Mouse (Mus musculus) kidney, embryonic 15.5 days (tissue): Measurements from ENCODE around the gene Slc38a8. TPM values are rescaled to one million over a fixed set of nuclear protein-coding genes. Genes with fewer than 3 reads are reported as not detected.

ENCODE experiments used
- ATAC-seq: fragments of 200-750 bp; cut with Nextera tagmentation; replicated peaks from 2 replicates; pipeline ENCODE4 v1.8.0; 2017; ENCODE audit warnings: moderate TSS enrichment; ENCODE audit not compliant: low FRiP score
- H3K27ac ChIP-seq: fragments of 300-500 bp; sonication (generic); 2 replicates; pipeline ENCODE4 v1.5.1; 2015; ENCODE audit warnings: mild to moderate bottlenecking, inconsistent platforms
- H3K27me3 ChIP-seq: fragments of 300-500 bp; sonication (generic); 2 replicates; pipeline ENCODE4 v1.6.1; 2015; ENCODE audit warnings: inconsistent platforms
- H3K36me3 ChIP-seq: fragments of 300-500 bp; sonication (generic); 2 replicates; pipeline ENCODE4 v1.6.1; 2015; ENCODE audit warnings: inconsistent platforms
- H3K4me1 ChIP-seq: fragments of 300-500 bp; sonication (generic); 2 replicates; pipeline ENCODE4 v1.6.1; 2015; ENCODE audit warnings: inconsistent platforms
- H3K4me2 ChIP-seq: fragments of 300-500 bp; sonication (generic); 2 replicates; pipeline ENCODE4 v1.6.1; 2015; ENCODE audit warnings: moderate library complexity, mild to moderate bottlenecking, inconsistent platforms
- H3K4me3 ChIP-seq: fragments of 300-500 bp; sonication (generic); replicated peaks from 2 replicates; pipeline ENCODE4 v1.5.1; 2015; ENCODE audit warnings: mild to moderate bottlenecking, inconsistent platforms
- H3K9ac ChIP-seq: fragments of 300-500 bp; sonication (generic); 2 replicates; pipeline ENCODE4 v1.6.1; 2015; ENCODE audit warnings: mild to moderate bottlenecking, inconsistent platforms
- H3K9me3 ChIP-seq: fragments of 300-500 bp; sonication (generic); replicated peaks from 2 replicates; pipeline ENCODE4 v1.6.1; 2016; ENCODE audit warnings: inconsistent platforms
- WGBS: fragments of 180-500 bp; shearing (Covaris S2); methylation state at CpG from one replicate; pipeline ENCODE4 v1.1.7; 2015; ENCODE audit warnings: mixed read lengths; 5-methylcytosine and 5-hydroxymethylcytosine counted together
- polyA plus RNA-seq: library from polyadenylated mRNA; unstranded; fragments of >200 nt; fragmentation: Nextera tagmentation; extraction: Ambion mirVana; gene quantifications from 2 replicates; pipeline ENCODE4 v1.2.1, GENCODE M21; 2015

Slc38a8 gene
- polyA plus RNA-seq, 1 experiment from 2014 or later: not detected

DNA sequence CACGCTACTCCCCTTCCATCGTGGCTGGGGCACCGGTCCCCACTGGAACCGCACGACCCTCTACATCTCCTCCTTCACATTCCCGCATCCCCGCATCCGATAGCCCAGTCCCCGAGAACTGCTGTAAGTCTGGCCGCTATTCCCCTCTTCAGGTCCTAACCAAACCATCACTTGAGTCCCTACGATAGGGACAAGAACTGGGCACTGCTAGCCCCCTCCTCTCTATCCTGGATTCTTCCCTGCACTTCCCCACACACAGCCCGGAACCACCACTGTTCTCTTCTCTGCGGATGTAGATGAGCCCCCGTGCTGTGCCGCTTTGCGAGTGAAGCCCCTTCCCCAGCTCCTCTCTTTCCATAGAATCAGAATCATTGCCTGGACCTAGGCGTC lies 53.7 kb downstream of the Slc38a8 start:
- Histone ChIP-seq H3K4me2 (peak overlapping the region; percentile 98), H3K4me3 (peak overlapping the region; percentile 69), H3K9ac (no peak overlapping the region), H3K27ac (no peak overlapping the region), H3K27me3 (peaks cover 42% of the 10 kb centered on the region), H3K4me1 (peaks cover 16% of the 10 kb centered on the region), H3K9me3 (no peaks in the 10 kb centered on the region), H3K36me3 (no peaks in the 10 kb centered on the region)
- WGBS: 2% methylated on average over 17 of the region's 17 CpGs
- ATAC-seq: no peak

DNA sequence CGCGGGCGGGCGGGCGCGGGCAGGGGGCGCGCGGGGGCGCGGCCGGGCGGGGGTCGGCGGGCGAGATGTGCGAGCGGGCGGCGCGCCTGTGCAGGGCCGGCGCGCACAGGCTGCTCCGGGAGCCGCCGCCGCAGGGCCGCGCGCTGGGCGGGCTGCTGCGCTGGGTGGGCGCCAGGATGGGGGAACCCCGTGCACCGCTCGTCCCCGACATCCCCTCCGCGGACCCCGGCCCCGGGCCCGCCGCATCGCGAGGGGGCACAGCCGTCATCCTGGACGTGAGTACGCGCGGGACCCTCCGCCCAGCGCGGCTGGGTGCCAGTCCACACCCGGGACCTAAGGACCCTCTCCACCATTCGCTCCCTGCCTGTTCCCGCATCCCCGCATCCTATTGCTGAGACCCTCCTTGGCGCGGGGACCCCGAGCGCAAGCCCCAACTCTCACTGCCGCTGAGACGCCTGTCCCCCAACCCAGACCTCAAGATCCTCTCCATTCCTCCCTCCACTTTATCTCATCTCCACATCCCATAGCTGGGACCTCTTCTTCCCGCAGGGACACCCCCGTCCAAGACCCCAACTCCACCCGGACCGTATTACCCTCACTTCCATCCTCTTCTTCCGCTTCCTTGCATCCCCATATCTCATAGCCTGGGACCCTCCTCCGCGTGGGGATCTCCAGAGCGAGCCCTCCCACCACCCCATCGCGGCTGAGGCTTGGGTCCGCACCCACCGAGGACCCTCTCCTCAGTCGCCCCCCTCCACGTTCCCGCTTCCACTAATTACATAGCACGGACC lies 54.3 kb downstream of the Slc38a8 start:
- H3K27ac ChIP-seq: no peak overlapping the region
- H3K4me3 ChIP-seq: peak overlapping the region; percentile 69
- H3K27me3 ChIP-seq: peaks cover 42% of the 10 kb centered on the region
- WGBS: under 1% methylated on average over 47 of the region's 80 CpGs
- H3K9me3 ChIP-seq: no peaks in the 10 kb centered on the region
- peaks cover 16% of the 10 kb centered on the region for H3K4me1 ChIP-seq
- H3K9ac ChIP-seq: peak overlapping the region; percentile 71
- H3K4me2 ChIP-seq: peak overlapping the region; percentile 98
- peak; percentile 26 for ATAC-seq
- H3K36me3 ChIP-seq: no peaks in the 10 kb centered on the region

DNA sequence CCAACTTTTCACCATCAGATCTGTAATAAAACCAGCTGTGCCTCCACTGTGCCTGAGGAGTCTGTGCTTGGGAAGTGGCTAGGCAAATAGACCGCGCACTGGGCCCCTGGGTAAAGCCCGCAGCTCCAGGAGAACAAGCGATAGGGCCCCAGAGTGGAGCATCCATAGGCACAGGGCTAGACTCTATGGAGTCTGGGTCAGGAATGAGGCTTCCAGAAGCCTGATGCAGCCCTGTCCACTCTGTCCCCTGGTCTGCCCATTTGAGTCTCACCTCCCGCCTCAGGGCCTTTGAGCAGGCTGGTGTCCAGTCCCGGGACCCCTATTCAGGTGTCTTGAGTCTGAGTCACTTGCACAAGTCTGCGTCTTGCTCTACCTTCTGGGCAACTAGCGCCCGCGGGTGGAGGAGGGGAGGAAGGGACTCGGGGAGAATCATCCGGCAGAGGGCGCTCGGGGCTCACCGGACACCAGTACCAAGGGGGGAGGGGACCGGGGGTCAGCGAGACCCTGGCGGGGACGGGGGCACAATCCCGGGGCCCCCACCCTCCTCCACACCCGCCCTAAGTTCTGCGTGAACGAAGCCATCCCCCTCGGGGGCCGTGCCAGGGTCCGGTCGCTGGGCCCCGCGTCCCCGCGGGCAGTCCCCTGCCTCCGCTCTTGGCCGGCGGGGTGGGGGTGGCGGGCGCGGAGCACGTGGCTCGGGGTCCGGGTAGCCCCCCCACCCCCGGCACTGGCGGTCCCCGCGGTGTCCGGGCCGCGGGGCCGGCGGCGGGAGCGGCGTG lies 55.1 kb downstream of the Slc38a8 start, which contains the start of gene Necab2:
Necab2 (plus strand) TSS at position 509 of the 779 bp plus-strand sequence.
- ATAC-seq: peak; percentile 53
- Histone ChIP-seq H3K27me3 (peaks cover 44% of the 10 kb centered on the region), H3K4me1 (peaks cover 18% of the 10 kb centered on the region), H3K4me3 (peak within 1 kb of the TSS; percentile 69), H3K27ac (no peak within 1 kb of the TSS), H3K4me2 (peak within 1 kb of the TSS; percentile 98), H3K9me3 (no peaks in the 10 kb centered on the region), H3K9ac (peak within 1 kb of the TSS; percentile 71), H3K36me3 (no peaks in the 10 kb centered on the region)
- WGBS: 3% methylated on average over 39 of the region's 52 CpGs

DNA sequence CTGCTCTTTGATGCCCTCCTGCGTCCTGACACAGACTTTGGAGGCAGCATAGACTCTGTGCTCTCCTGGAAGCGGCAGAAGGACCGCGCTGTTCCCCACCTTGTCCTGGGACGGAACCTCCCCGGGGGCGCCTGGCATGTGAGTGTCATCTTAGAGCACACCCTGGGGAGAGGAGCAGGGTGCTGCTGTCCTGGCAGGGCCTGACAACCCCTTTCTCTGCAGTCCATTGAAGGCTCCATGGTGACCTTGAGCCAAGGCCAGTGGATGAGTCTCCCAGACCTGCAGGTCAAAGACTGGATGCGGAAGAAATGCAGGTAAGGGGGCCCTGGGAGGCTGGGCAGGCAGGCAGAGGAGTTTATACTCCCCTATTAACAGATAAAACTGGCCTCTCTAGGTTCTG lies 58.5 kb downstream of the Slc38a8 start:
- H3K9me3 ChIP-seq: no peaks in the 10 kb centered on the region
- ATAC-seq: no peak
- H3K36me3 ChIP-seq: no peaks in the 10 kb centered on the region
- peaks cover 20% of the 10 kb centered on the region for H3K27me3 ChIP-seq
- H3K27ac ChIP-seq: no peak overlapping the region
- WGBS: 96% methylated on average over 8 of the region's 8 CpGs
- H3K9ac ChIP-seq: no peak overlapping the region
- no peak overlapping the region for H3K4me2 ChIP-seq
- no peak overlapping the region for H3K4me3 ChIP-seq
- peaks cover 44% of the 10 kb centered on the region for H3K4me1 ChIP-seq

DNA sequence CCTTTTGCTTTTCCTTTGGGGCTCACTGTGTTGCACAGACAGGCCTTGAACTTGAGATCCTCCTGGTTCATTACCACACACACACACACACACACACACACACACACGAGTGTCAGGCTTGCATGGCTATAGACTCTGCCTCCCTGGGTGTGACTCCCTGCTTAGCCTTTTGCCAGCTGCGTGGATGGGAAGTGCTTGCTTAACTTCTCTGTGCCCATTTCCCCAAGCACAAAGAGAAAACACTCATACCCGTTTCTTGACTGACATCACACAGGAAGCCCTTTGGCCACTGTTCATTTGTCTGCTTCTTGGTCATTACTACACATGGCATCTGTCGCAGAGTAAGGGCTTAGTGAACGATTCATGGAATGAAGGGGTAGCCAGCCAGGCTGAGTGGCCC lies 59.5 kb downstream of the Slc38a8 start:
- no peak overlapping the region for H3K9ac ChIP-seq
- no peak overlapping the region for H3K27ac ChIP-seq
- peaks cover 42% of the 10 kb centered on the region for H3K4me1 ChIP-seq
- H3K4me3 ChIP-seq: no peak overlapping the region
- 62% methylated on average over 5 of the region's 5 CpGs for WGBS
- peaks cover 11% of the 10 kb centered on the region for H3K27me3 ChIP-seq
- no peaks in the 10 kb centered on the region for H3K9me3 ChIP-seq
- ATAC-seq: no peak
- H3K4me2 ChIP-seq: no peak overlapping the region
- no peaks in the 10 kb centered on the region for H3K36me3 ChIP-seq

DNA sequence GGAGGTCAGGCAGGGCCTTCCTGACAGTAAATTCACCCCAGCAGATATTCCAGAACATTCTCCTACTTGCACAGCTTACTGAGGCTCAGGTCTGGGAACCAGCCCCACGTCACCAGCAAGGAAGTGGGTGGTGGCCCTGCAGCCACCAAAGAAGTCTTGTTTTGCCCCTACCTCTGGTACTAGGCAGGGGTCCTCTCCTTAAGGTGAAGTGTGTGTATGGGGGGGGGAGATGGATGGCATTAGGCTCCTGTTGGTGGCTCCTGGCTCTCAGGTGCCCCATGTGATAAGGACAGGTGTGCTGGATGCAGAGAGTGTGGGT lies 60.6 kb downstream of the Slc38a8 start:
- no peak overlapping the region for H3K4me3 ChIP-seq
- no peak overlapping the region for H3K9ac ChIP-seq
- H3K27ac ChIP-seq: peak overlapping the region; percentile 66
- no peaks in the 10 kb centered on the region for H3K36me3 ChIP-seq
- peaks cover 44% of the 10 kb centered on the region for H3K4me1 ChIP-seq
- H3K9me3 ChIP-seq: no peaks in the 10 kb centered on the region
- peaks cover 10% of the 10 kb centered on the region for H3K27me3 ChIP-seq
- peak overlapping the region; percentile 48 for H3K4me2 ChIP-seq
- peak; percentile 43 for ATAC-seq
- 27% methylated on average over 1 of the region's 1 CpGs for WGBS

DNA sequence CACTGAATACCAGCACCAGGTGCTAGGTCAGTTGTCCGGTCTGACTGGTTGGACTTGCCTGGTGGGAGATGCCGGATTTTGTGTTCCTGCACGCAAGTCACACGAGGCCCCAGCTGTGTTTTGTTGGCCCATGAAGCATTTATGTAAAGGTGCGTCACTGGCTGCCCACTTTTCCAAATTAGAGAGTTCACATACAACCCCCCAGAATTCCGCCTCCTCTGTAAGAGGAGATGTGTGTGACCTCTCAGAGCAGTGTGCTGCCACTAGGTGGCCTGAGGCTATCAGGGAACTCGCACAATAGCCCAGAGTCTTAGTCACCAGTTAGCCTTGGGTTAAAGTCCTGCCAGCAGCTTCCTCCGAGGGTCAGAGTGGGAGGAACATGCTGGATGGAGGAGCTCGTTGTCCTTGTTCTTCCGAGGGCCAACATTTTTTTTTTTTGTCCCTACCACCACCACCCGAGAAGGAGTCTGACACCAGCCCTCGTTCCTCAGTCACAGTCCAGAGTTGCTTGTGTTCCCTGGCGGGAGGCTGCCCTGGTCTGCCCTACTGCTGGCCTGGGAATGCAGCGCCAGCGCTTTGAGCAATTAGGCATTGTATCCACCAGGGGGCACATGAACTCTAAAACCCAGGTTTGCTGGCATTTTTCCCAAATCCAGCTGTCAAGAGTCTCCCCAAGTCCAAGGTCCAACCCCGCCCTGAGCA lies 61.1 kb downstream of the Slc38a8 start:
- WGBS: 17% methylated on average over 16 of the region's 16 CpGs
- H3K36me3 ChIP-seq: no peaks in the 10 kb centered on the region
- H3K9me3 ChIP-seq: no peaks in the 10 kb centered on the region
- no peak overlapping the region for H3K9ac ChIP-seq
- peaks cover 43% of the 10 kb centered on the region for H3K4me1 ChIP-seq
- H3K27me3 ChIP-seq: peaks cover 6% of the 10 kb centered on the region
- ATAC-seq: peak; percentile 58
- no peak overlapping the region; the same call in 1 of the 2 replicates for H3K4me3 ChIP-seq
- H3K27ac ChIP-seq: peak overlapping the region; percentile 66
- peak overlapping the region; percentile 48 for H3K4me2 ChIP-seq

DNA sequence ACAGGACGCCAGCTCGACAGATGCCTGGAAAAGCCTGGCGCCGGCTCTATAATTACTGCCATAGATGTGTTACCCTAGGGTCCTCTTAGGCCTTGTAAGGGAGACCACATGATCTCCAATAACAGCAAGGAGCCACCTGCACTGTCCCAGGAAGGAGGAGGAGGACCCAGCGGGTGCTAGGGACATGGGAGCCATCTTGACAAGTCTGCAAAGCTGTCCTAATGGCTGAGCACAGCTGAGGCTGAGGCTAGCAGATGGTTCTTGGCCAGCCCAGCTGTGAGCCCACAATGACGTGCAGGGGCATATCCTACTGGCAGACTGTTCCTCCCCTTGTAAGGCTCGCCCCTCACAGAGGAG lies 61.6 kb downstream of the Slc38a8 start:
- no peak overlapping the region for H3K9ac ChIP-seq
- no peak; the same call in 1 of the 2 replicates for ATAC-seq
- peaks cover 43% of the 10 kb centered on the region for H3K4me1 ChIP-seq

DNA sequence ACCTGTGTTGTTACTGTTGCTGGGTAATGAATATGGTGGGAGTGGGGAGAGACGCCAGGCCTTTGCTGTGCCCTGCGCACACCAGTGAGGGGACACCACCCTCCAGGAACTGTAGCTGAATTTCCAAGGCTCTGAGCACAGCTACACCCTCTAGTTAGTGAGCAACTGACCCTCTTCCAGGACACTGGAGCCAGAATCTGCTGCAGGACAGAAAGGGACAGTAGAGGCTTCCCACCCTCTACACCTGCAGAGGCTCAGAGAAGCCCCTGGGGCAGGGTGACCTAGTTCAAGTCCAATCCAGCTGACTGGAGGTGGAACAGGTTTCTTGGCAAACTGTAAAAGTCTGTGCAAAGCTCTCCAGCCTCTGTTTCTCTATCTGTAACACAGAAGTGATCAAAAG lies 62.1 kb downstream of the Slc38a8 start:
- peak overlapping the region; percentile 66 for H3K27ac ChIP-seq
- ATAC-seq: no peak
- no peak overlapping the region for H3K4me3 ChIP-seq
- peaks cover 2% of the 10 kb centered on the region; the same call in 1 of the 2 replicates for H3K27me3 ChIP-seq
- no peaks in the 10 kb centered on the region for H3K36me3 ChIP-seq
- H3K4me1 ChIP-seq: peaks cover 43% of the 10 kb centered on the region
- no peak overlapping the region for H3K4me2 ChIP-seq
- no peaks in the 10 kb centered on the region for H3K9me3 ChIP-seq
- 89% methylated on average over 2 of the region's 2 CpGs for WGBS
- H3K9ac ChIP-seq: no peak overlapping the region

More for the DNA sequence above, 61.6 kb downstream of the Slc38a8 start:
- H3K36me3 ChIP-seq: no peaks in the 10 kb centered on the region
- H3K27ac ChIP-seq: peak overlapping the region; percentile 66
- peaks cover 2% of the 10 kb centered on the region for H3K27me3 ChIP-seq
- peak overlapping the region; percentile 48; the same call in 1 of the 2 replicates for H3K4me2 ChIP-seq
- no peaks in the 10 kb centered on the region for H3K9me3 ChIP-seq
- 63% methylated on average over 7 of the region's 7 CpGs for WGBS
- no peak overlapping the region for H3K4me3 ChIP-seq

DNA sequence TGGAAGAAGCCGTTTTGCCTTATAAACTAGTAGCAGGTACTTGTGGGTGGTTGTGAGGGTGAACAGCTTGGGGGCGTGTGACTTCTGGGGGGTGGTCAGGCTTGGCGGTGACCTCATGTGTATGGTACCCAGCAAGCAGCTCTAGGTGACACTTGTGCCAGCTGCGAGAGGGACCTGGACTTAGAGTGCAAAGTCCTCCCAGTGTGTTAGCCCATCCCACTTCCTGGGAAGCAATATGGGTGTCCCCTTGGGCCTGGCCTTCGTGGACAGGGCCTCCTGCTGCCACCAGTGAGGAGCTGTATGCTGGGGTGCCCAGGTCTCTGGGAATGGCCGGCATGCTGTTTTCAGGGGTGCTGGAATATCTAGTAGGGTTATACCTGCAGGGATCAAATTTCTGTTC lies 62.6 kb downstream of the Slc38a8 start:
- Histone ChIP-seq H3K9ac (no peak overlapping the region), H3K4me1 (peaks cover 43% of the 10 kb centered on the region), H3K27me3 (peaks cover 2% of the 10 kb centered on the region; the same call in 1 of the 2 replicates), H3K4me3 (no peak overlapping the region), H3K4me2 (0 out of 2 replicates have a peak overlapping the region, but pooled peaks have one; percentile 3), H3K27ac (peak overlapping the region; percentile 3; the same call in 1 of the 2 replicates), H3K36me3 (no peaks in the 10 kb centered on the region), H3K9me3 (no peaks in the 10 kb centered on the region)
- WGBS: 69% methylated on average over 6 of the region's 6 CpGs
- ATAC-seq: no peak

DNA sequence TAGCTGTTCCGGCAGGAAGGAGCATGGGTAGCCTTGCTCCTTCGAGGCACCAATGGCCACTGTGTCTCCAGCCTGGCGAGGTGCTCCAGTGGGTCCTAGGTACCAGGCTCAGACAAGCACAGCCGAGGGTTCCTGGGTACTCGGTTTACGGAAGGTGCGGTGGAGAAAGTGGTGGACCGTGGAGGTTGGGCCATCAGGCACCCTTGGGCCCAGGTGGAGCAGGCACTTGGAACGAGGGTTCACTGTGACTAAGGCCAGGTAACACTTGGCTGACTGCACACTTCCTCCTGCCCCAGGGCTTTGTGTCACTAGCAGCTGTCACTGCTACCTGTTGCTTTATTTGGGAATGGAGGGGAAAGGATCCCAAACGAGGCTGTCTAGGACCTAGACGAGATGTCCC lies 64.0 kb downstream of the Slc38a8 start:
- Histone ChIP-seq H3K4me3 (peak overlapping the region; percentile 16), H3K4me2 (peak overlapping the region; percentile 45), H3K36me3 (no peaks in the 10 kb centered on the region), H3K4me1 (peaks cover 43% of the 10 kb centered on the region), H3K9ac (no peak overlapping the region; the same call in 1 of the 2 replicates), H3K27me3 (peaks cover 2% of the 10 kb centered on the region; the same call in 1 of the 2 replicates), H3K27ac (peak overlapping the region; percentile 58; the same call in 1 of the 2 replicates), H3K9me3 (no peaks in the 10 kb centered on the region)
- ATAC-seq: no peak
- 65% methylated on average over 11 of the region's 11 CpGs for WGBS
